Comparison of ENCODE assay signal across 14 mouse cellular contexts in genomic region chr10:20571521-20571920, GRCm38 (mm10).
"Had no signal": no experiment of that assay in that cellular context is flagged by ENCODE, and none has a peak within 500 bp of the region (broad histone marks: within the 10 kb centered on the region; RNA-seq: fewer than 3 reads in every experiment).

No protein-coding gene starts in this region.

- H3K4me3 ChIP-seq: kidney, embryonic 15.5 days; left cerebral cortex, adult 2 months; liver, embryonic 13.5 days had no signal

- DNase-seq: kidney, adult 2 months; kidney, postnatal 10 days; kidney, postnatal 36 days; layer of hippocampus, postnatal 36 days; liver, embryonic 13.5 days; lung, embryonic 14.5 days; lung, postnatal 14 days; midbrain, embryonic 14.5 days; thymus, adult 2 months; thymus, postnatal 14 days; thymus, postnatal 4 days had no signal

- H3K27ac ChIP-seq: kidney, embryonic 15.5 days; left cerebral cortex, adult 2 months; liver, embryonic 13.5 days; stomach, postnatal 0 days had no signal
